ENCODE assay signal across 20 mouse cellular contexts in genomic region chr2:109443521-109444066, GRCm38 (mm10).
"Had no signal": no experiment of that assay in that cellular context is flagged by ENCODE, and none has a peak within 500 bp of the region (broad histone marks: within the 10 kb centered on the region; RNA-seq: fewer than 3 reads in every experiment).

No protein-coding gene starts in this region.

- H3K4me1 ChIP-seq: kidney, embryonic 15.5 days; liver, embryonic 13.5 days; megakaryocyte, embryonic 14.5 days; midbrain, embryonic 13.5 days; neural tube, embryonic 12.5 days; neural tube, embryonic 15.5 days; stomach, embryonic 15.5 days had no signal

- H3K27me3 ChIP-seq: kidney, embryonic 15.5 days; liver, embryonic 13.5 days; megakaryocyte, embryonic 14.5 days; midbrain, embryonic 13.5 days; neural tube, embryonic 12.5 days; neural tube, embryonic 15.5 days; stomach, embryonic 15.5 days had no signal

- H3K27ac ChIP-seq: kidney, embryonic 15.5 days; left cerebral cortex, adult 2 months; liver, embryonic 13.5 days; midbrain, embryonic 10.5 days; midbrain, embryonic 13.5 days; neural tube, embryonic 12.5 days; neural tube, embryonic 15.5 days; stomach, embryonic 15.5 days had no signal

- ATAC-seq: midbrain, embryonic 13.5 days had no signal

- H3K9me3 ChIP-seq: kidney, embryonic 15.5 days; liver, embryonic 13.5 days; midbrain, embryonic 10.5 days; midbrain, embryonic 13.5 days; neural tube, embryonic 12.5 days; stomach, embryonic 15.5 days had no signal

- H3K4me2 ChIP-seq: kidney, embryonic 15.5 days; liver, embryonic 13.5 days; lung, embryonic 14.5 days; midbrain, embryonic 13.5 days; neural tube, embryonic 12.5 days; neural tube, embryonic 15.5 days; stomach, embryonic 15.5 days had no signal

- H3K4me3 ChIP-seq: kidney, embryonic 15.5 days; left cerebral cortex, adult 2 months; liver, embryonic 13.5 days; megakaryocyte, embryonic 14.5 days; midbrain, embryonic 10.5 days; midbrain, embryonic 13.5 days; neural tube, embryonic 12.5 days; neural tube, embryonic 15.5 days; stomach, embryonic 15.5 days had no signal

- H3K36me3 ChIP-seq: kidney, embryonic 15.5 days; liver, embryonic 13.5 days; midbrain, embryonic 10.5 days; midbrain, embryonic 13.5 days; neural tube, embryonic 12.5 days; neural tube, embryonic 15.5 days; stomach, embryonic 15.5 days had no signal

- H3K9ac ChIP-seq: kidney, embryonic 15.5 days; liver, embryonic 13.5 days; lung, embryonic 14.5 days; midbrain, embryonic 13.5 days; neural tube, embryonic 12.5 days; neural tube, embryonic 15.5 days; stomach, embryonic 15.5 days had no signal

- DNase-seq: kidney, postnatal 10 days; kidney, postnatal 36 days; layer of hippocampus, postnatal 36 days; liver, embryonic 13.5 days; lung, embryonic 14.5 days; lung, postnatal 10 days; lung, postnatal 36 days; right cerebral cortex, adult 18-20 months; right cerebral cortex, postnatal 25 days; spleen, adult 18-20 months; thymus, adult 18-20 months; thymus, postnatal 36 days had no signal
